Mouse (Mus musculus) liver, embryonic 16.5 days (tissue): ENCODE results near the gene Farp2. TPM values are rescaled to one million over a fixed set of nuclear protein-coding genes. Genes with fewer than 3 reads are reported as not detected.

Experiments
- ATAC-seq: fragments of 200-750 bp; cut with Nextera tagmentation; 2 replicates; pipeline ENCODE4 v1.8.0; 2017; ENCODE audit warnings: low read depth, mild to moderate bottlenecking, moderate number of reproducible peaks, moderate library complexity
- H3K27ac ChIP-seq: fragments of 300-500 bp; sonication (generic); 2 replicates; pipeline ENCODE4 v1.5.1; 2014; ENCODE audit warnings: mild to moderate bottlenecking, low read length
- H3K27me3 ChIP-seq: fragments of 300-500 bp; sonication (generic); 2 replicates; pipeline ENCODE4 v1.6.1; 2014; ENCODE audit warnings: low read depth, low read length, mixed read lengths; ENCODE audit not compliant: control insufficient read depth, insufficient read depth
- H3K36me3 ChIP-seq: fragments of 300-500 bp; sonication (generic); 2 replicates; pipeline ENCODE4 v1.6.1; 2014; ENCODE audit warnings: mild to moderate bottlenecking; ENCODE audit not compliant: control insufficient read depth, insufficient read depth
- H3K4me1 ChIP-seq: fragments of 300-500 bp; sonication (generic); 2 replicates; pipeline ENCODE4 v1.6.1; 2014; ENCODE audit warnings: low read depth, low read length, mixed read lengths; ENCODE audit not compliant: control insufficient read depth
- H3K4me2 ChIP-seq: fragments of 300-500 bp; sonication (generic); 2 replicates; pipeline ENCODE4 v1.6.1; 2014; ENCODE audit warnings: low read depth, low read length, mixed read lengths
- H3K4me3 ChIP-seq: fragments of 300-500 bp; sonication (generic); 2 replicates; pipeline ENCODE4 v1.5.1; 2014; ENCODE audit warnings: low read depth, mild to moderate bottlenecking, low read length
- H3K9ac ChIP-seq: fragments of 300-500 bp; sonication (generic); 2 replicates; pipeline ENCODE4 v1.6.1; 2014; ENCODE audit warnings: low read depth, low read length
- H3K9me3 ChIP-seq: fragments of 300-500 bp; sonication (generic); replicated peaks from 2 replicates; pipeline ENCODE4 v1.6.1; 2016; ENCODE audit warnings: low read length; ENCODE audit not compliant: control insufficient read depth
- WGBS: fragments of 180-500 bp; shearing (Covaris S2); extraction: QIAGEN DNeasy Blood & Tissue Kit; methylation state at CpG from one replicate; pipeline ENCODE4 v1.1.7; 2014; ENCODE audit not compliant: insufficient replicate concordance; 5-methylcytosine and 5-hydroxymethylcytosine counted together
- polyA plus RNA-seq: library from polyadenylated mRNA; unstranded; fragments of >200 nt; fragmentation: Nextera tagmentation; extraction: Ambion mirVana; gene quantifications from 2 replicates; pipeline ENCODE4 v1.2.1, GENCODE M21; 2015

The Farp2 gene
- polyA plus RNA-seq, 1 experiment from 2014 or later: 2.3 TPM

DNA sequence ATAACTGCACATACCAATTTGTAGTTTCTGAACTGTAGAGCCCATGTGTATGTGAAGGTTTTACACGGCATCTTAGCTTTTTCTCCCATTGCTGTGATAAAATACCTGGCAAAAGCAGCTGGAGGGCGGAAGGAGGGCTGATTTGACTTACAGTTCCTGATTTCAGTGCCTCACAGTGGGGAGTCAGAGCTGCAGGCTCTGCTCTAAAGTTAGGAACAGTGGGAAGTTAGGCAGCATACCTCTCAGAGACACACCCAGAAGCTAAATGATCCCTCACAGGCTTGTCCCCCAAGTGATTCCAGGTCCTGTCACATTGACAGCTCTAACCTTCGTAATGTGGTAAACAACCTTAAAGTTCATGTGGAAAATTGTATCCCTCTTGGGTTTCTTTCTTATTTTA lies 65.2 kb downstream of the Farp2 start:
- no peaks in the 10 kb centered on the region for H3K27me3 ChIP-seq
- H3K27ac ChIP-seq: no peak overlapping the region
- no peak overlapping the region for H3K9ac ChIP-seq
- no peaks in the 10 kb centered on the region for H3K9me3 ChIP-seq
- no peak for ATAC-seq
- 65% methylated on average over 3 of the region's 3 CpGs for WGBS
- H3K36me3 ChIP-seq: no peaks in the 10 kb centered on the region
- no peak overlapping the region for H3K4me2 ChIP-seq
- no peak overlapping the region for H3K4me3 ChIP-seq
- no peaks in the 10 kb centered on the region for H3K4me1 ChIP-seq

DNA sequence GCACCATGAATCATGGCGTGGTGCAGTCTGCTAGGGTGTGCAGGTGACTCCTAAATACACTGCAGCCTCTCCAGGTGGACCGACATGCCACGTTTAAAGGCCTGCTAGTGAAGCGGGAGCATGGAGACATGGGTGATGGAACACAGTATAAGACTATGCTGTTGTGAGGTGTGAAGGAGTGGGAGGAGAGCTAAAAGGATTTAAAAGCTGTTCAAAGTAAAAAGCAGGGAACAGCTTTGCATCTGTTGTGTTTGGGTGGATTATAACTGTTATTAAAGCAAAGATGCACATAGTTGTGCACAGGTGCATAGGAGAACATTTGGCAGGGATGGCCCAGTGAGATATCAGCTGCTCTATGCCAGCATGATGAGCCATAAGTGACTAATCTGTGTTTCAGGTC lies 66.0 kb downstream of the Farp2 start:
- H3K9me3 ChIP-seq: no peaks in the 10 kb centered on the region
- WGBS: 66% methylated on average over 4 of the region's 4 CpGs
- no peaks in the 10 kb centered on the region for H3K4me1 ChIP-seq
- no peak overlapping the region for H3K4me3 ChIP-seq
- H3K4me2 ChIP-seq: no peak overlapping the region
- no peaks in the 10 kb centered on the region for H3K27me3 ChIP-seq
- no peak overlapping the region for H3K9ac ChIP-seq
- no peaks in the 10 kb centered on the region for H3K36me3 ChIP-seq
- no peak for ATAC-seq
- H3K27ac ChIP-seq: no peak overlapping the region

DNA sequence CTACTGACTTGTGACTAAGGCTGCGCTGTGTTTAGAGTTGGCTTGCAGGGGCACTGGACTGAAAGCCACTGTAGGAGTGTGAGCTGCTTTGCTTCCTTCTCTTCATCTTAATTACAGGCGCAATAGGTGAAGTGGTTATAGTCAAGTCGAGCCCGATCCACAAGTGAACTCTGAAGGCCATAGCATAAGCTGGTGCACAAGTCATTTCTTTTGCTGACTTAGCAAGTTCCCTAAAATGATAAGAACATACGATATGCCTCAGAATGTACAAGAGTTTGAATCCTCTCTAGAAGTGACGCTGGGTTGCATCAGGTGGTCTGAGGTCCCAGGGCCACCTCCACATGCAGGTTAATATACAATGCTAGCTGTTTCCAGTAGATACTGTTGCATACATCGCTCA lies 69.7 kb downstream of the Farp2 start:
- no peak overlapping the region for H3K4me3 ChIP-seq
- no peak overlapping the region for H3K9ac ChIP-seq
- 75% methylated on average over 7 of the region's 7 CpGs for WGBS
- no peak overlapping the region for H3K27ac ChIP-seq
- no peaks in the 10 kb centered on the region for H3K9me3 ChIP-seq
- no peak for ATAC-seq
- no peaks in the 10 kb centered on the region for H3K36me3 ChIP-seq
- no peaks in the 10 kb centered on the region for H3K4me1 ChIP-seq
- H3K4me2 ChIP-seq: no peak overlapping the region
- no peaks in the 10 kb centered on the region for H3K27me3 ChIP-seq

DNA sequence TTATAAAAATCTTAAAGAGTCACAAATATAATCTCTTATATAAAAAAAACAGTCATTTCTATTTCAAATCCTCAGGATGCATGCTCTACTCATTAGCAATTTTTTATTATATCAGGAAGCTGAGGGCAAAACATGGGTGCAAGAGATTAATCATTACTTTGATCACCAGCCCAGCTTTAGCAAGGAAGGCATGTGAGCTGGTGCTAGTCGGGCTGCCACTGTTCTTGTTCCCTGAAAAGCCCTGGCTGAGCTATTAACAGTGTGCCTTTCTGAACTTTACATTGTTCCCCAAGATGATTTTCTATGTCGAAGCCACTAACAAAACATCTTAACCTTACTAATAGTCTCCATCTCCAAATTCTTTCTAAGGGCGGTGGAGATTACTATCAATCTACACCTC lies 76.5 kb downstream of the Farp2 start:
- Histone ChIP-seq H3K9ac (no peak overlapping the region), H3K4me1 (no peaks in the 10 kb centered on the region), H3K36me3 (no peaks in the 10 kb centered on the region), H3K4me3 (no peak overlapping the region), H3K9me3 (no peaks in the 10 kb centered on the region), H3K27ac (no peak overlapping the region), H3K4me2 (no peak overlapping the region), H3K27me3 (no peaks in the 10 kb centered on the region)
- ATAC-seq: no peak
- WGBS: 61% methylated on average over 3 of the region's 3 CpGs

DNA sequence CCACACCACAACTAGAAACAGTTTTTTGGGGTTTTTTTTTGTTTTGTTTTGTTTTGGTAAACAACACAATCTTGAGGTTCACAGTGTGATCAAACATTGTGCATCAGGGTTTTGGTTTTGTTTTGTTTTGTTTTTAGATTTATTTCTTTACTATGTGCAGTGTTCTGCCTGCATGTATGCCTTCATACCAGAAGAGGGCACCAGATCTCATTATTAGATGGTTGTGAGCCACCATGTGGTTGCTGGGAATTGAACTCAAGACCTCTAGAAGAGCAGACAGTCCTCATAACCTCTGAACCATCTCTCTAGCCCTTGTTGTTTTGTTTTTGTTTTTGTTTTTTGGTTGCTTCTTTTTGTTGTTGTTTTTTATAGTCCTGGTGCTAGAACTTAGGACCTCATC lies 82.1 kb downstream of the Farp2 start:
- Histone ChIP-seq H3K9me3 (no peaks in the 10 kb centered on the region), H3K27ac (no peak overlapping the region), H3K27me3 (no peaks in the 10 kb centered on the region), H3K4me2 (no peak overlapping the region), H3K4me1 (no peaks in the 10 kb centered on the region), H3K36me3 (no peaks in the 10 kb centered on the region), H3K4me3 (no peak overlapping the region), H3K9ac (no peak overlapping the region)
- no peak for ATAC-seq

DNA sequence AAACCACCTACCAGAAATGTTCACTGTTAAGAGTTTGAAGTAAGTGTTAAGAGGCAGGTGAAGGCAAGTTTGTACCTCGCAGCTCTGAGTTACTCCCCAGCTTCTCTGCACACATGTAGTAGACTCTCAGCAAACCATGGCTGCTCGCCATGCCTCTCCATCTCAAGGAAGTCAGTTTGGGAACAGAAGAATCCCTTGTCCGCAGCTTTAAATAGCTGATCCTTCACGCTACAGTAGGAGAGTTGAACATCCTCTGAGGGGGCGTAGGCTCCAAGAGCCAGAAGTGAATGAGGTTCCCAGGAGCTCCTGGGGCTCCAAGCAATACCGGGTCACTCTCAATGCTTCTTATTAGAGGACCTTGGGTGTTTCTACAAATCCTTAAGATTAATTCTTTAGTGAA lies 84.0 kb downstream of the Farp2 start:
- Histone ChIP-seq H3K9me3 (no peaks in the 10 kb centered on the region), H3K4me2 (no peak overlapping the region), H3K4me1 (no peaks in the 10 kb centered on the region), H3K36me3 (no peaks in the 10 kb centered on the region), H3K4me3 (no peak overlapping the region), H3K9ac (no peak overlapping the region), H3K27ac (no peak overlapping the region), H3K27me3 (no peaks in the 10 kb centered on the region)
- no peak for ATAC-seq
- 60% methylated on average over 6 of the region's 6 CpGs for WGBS

DNA sequence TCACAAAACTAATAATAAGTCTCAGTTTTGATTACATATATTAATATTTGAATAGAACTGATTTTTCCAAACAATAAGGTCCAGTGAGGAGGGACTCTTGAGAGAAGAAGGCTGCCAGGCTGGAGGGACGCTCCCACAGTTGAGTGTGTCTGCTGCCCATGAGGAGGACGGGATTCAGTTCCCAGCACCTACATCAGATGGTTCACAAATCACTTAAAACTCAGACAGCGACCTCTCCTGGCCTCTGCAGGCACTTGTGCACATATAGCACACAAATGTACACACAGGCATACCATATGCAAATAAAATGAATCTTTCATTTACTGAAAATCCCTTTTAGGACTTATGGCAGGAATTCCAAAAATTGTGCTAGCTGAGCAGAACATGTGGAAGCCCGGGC lies 91.0 kb downstream of the Farp2 start:
- Histone ChIP-seq H3K4me2 (no peak overlapping the region), H3K4me3 (no peak overlapping the region), H3K4me1 (no peaks in the 10 kb centered on the region), H3K9me3 (no peaks in the 10 kb centered on the region), H3K27me3 (no peaks in the 10 kb centered on the region), H3K27ac (no peak overlapping the region), H3K9ac (no peak overlapping the region), H3K36me3 (no peaks in the 10 kb centered on the region)
- WGBS: 51% methylated on average over 4 of the region's 4 CpGs
- ATAC-seq: no peak

DNA sequence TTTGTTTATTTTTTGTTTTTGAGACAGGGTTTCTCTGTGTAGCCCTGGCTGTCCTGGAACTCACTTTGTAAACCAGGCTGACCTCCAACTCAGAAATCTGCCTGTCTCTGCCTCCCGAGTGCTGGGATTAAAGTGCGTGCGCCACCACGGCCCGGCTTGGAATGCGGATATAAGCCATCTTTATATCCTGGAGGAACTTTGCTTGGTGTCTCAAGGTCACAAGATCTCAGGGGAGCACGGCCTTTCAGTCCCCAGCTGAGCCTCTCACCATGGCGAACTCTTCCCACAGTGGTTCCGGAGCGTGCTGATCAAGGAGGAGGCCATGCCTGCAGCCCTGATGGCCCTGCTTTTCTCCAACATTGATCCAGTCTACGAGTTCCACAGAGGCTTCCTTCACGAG lies 92.0 kb downstream of the Farp2 start:
- Histone ChIP-seq H3K36me3 (no peaks in the 10 kb centered on the region), H3K4me1 (no peaks in the 10 kb centered on the region), H3K9ac (no peak overlapping the region), H3K9me3 (no peaks in the 10 kb centered on the region), H3K4me2 (no peak overlapping the region), H3K27me3 (no peaks in the 10 kb centered on the region), H3K4me3 (no peak overlapping the region), H3K27ac (no peak overlapping the region)
- WGBS: 80% methylated on average over 12 of the region's 12 CpGs
- ATAC-seq: no peak

DNA sequence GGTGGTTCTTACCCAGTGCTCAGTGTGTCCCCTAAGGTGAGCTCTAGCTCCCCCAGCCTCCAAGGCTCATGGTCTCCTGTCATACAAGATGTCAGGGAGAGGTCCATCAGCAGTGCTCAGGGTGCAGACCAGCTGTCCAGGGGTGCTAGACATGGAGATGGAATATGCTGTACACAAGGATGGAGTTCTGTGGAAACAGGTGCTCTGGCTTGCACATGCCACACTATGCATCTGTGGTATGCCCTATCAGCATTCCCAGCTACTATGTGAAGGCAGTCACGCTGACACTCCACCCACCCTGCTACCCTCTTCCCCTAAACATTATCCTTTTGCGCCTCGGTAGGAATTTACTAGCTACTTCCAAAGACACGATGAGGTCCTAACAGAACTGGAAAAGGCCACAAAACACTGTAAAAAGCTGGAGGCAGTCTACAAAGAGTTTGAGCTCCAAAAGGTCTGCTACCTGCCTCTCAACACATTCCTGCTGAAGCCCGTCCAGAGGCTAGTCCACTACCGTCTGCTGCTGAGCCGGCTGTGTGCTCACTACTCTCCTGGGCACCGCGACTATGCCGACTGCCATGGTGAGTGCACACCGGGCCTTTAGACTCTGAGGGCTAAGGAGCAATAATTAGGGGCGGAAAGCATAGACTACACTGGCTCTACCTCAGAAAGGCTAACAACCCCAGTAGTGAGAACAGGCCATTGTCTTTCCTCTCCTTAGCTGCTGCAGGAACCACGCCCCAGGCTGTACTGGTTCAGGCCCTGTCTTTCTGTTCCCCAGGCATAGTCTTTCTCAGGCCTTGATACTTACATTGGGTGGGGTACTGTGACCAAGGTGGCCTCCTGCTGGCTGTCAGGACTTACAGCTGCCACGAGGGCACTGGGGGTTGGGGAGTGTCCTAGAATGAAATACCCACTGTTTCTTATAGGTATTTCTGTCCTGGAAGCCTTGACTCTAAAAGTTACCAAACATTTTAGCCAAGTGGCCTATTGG lies 95.5 kb downstream of the Farp2 start:
- no peak overlapping the region for H3K4me3 ChIP-seq
- H3K27ac ChIP-seq: no peak overlapping the region
- 68% methylated on average over 14 of the region's 14 CpGs for WGBS
- H3K9me3 ChIP-seq: no peaks in the 10 kb centered on the region
- no peak for ATAC-seq
- no peak overlapping the region for H3K9ac ChIP-seq
- H3K36me3 ChIP-seq: no peaks in the 10 kb centered on the region
- no peak overlapping the region for H3K4me2 ChIP-seq
- no peaks in the 10 kb centered on the region for H3K4me1 ChIP-seq
- H3K27me3 ChIP-seq: no peaks in the 10 kb centered on the region
